Mouse (Mus musculus): ENCODE data around the gene Tspan32.

Gene Tspan32

DNA sequence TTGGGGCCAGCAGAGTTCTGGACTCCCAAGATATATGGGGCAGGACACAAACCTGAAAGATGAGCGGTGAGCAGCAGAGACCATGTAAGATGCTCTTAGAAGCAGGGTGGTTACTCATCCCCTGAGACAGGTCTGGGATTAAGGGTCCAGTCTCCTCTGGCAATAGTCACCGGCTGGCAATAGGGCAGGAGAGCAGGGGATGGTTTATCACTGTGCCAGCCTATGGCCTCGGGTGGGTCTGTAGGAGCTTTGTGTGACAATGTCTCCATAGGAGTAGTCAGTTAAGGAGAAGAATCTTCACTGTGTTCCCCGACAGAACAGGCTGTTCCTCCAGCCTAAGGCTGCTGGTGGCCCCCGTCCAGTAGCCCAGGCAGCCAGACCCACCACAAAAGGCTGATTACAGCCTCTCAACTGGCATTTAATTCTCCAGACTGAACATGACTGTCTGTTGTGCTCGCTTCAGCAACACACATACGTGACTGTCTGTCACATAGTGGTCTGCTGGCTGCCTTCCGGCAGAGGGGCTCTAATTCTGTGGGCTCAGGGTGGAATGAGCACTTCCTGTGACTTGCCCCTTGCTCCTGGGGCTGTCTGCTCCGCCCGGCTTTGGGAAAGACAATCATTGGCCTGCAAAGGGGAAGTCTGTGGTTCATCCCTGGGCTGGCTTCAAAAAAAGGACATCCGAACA, 50.8 kb downstream of the Tspan32 start:
- no peak for DNase-seq

DNA sequence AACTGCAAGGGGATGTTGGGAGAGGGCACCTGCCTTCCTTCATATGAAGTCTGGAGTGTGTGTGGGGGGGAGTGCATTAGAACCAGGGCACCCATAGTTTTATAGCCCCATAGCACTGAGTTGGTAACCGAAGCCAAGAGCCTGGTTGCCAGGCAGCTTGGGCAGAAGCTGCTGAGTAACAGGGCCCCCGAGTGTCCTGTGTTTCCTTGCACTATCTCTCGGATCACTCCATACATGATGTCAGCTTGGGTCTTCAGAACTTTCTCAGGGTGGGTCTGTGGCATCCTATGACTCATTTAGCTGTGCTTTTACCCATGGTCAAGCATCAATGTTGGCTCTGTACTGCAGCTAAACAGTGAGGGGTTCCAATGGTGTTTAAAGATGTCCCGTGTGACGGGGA, 52.2 kb downstream of the Tspan32 start:
- DNase-seq = no peak

DNA sequence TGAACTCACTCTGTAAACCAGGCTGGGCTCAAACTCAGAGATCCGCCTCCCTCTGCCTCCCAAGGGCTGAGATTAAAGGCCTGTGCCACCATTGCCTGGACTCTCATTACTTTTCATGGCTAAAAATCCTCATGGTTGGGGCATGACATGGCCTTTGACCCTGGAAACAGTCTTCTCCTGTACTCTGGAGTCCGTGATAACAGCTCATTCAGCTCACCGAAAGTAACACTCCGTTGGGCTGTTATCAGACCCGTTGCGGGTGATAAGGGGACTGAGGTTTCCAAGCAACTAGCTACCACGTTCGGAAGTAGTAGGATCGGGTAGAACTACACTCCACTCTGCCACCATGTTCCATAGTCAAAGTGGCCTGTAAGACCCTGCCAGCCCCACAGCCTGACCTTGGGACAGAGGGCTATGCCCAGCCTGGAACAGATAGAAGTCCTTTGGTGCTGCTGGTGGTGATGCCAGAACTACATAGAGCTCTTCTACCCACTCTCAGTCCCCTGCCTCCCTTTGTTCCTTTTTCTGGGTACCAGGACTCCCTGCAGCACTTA, 52.9 kb downstream of the Tspan32 start:
- DNase-seq = no peak

DNA sequence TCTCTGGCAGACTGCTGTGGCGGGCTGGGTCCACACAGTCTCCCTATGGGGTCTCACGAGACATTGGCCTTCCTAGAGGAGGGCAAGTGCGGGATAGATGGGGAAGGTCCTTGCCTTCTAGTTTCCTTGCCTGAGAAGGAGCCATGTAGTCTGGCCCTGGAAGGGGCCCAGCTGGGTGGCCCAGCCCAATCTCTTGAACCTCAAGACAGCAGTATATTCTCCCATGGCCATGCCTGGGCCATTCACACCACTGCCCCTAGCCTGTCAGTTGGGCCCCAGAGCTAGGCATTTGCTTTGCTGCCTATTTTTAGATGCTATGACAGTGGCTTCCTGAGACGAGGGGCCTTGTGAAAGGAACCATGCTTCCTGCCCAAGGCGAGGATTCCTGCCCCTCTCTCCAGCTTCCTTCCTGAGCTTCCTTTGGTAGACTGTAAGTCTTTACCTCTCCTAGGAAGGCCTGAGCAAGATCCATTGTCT, 53.4 kb downstream of the Tspan32 start:
- no peak for DNase-seq

DNA sequence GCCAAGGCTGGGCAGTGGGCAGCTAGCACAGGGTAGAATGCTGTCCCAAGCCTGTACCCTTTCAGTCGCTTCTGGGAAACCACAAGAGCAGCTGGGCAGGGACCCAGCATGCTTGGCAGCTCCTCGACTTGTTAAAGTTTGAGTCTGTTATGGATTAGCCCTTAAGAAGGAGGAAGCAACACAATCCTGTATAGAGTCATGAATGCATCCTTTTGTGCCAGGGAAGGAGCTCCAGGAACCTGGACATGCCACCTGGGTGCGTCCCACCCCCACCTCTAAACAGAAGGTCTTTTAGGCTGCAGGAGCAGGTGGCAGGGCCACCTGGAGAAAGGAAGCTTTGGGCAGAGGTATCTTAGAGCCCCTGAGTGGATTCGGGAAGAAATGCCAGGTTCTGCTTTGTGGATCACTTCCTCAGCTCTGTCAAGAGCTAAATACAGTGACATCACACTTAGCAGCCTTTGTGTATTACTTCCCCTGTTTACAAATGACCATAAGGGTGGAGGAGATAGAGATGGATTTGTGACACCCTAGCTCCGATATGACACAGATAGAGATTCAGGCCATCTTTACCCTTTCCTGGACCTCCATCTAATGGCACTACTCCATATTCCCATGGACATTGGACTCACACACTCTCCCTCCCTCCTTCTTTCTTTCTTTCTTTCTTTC, 54.5 kb downstream of the Tspan32 start:
- no peak for DNase-seq

DNA sequence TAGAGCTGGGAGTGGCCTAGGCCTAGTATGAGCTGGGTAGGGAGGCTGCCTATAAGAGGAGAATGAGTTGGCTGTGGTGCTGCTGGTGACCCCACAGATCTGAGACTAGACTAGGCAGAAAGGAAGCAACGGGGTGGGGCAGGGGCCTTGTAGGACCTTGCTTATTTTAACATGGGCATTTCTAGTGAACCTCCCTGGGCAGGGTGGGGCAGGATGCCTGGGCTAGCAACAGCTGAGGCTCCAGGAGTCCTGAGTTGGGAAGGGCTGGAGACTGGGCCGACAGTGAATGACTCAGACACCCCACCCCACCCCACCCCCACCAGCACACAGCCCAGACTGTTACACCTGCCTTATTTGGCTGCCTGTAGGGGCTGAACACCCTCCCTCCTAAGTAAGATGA, 57.9 kb downstream of the Tspan32 start:
- no peak for DNase-seq

DNA sequence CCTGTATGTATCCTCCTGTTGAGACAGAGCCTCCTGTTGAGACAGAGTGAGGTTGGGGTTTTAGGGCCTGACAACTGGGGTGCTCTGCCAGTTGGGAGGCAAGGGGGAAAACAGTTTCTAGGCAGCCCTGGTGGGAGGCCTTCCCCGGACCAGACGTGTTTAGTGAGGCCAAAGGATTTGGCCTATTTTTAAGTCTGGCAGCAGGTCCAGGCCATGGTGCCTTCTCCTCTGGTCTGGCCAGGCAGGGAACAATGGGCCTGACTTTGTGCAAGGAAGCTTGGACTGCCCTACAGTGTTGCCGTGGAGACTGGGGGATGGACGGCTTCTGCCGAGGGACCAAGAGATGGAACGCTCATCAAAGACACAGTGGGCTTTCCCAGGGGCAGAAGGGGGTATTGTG, 59.4 kb downstream of the Tspan32 start:
- no peak for DNase-seq

DNA sequence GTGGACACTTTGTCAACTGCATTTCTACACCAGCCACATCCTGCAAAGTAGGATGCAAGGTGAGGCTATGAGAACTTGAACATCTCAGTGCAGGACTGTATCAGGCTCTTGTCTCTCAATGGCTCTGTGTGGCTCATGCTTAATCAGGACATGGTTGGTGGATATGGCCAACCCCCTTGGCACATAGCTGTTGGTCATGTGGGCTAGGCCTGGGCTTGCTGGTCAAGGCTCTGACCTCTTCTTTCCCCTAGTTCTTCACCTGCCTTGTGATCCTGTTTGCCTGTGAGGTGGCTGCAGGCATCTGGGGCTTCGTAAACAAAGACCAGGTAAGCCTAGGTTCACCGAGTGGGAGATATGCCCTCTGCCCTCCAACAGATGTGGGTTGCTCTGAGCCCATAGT, 60.8 kb downstream of the Tspan32 start:
- DNase-seq = no peak

DNA sequence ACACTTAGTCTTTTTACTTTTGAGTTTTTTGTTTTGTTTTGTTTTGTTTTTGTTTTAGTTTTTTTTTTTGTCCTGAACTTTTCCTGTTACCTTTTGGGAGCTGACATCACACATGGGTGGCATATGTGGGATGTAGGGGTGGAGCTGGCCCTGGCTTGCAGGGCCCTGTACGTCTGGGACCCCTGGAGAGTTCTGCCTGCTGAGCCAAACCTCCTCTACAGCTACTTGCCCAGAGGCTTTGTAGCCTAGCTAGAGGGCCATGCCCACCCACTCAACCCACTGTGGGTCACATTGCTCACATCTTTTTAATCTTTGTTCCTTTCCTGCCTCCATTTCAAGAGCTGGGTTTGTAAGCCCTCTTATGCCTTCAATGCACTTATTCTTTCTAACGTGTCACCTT, 62.6 kb downstream of the Tspan32 start:
- no peak for DNase-seq

DNA sequence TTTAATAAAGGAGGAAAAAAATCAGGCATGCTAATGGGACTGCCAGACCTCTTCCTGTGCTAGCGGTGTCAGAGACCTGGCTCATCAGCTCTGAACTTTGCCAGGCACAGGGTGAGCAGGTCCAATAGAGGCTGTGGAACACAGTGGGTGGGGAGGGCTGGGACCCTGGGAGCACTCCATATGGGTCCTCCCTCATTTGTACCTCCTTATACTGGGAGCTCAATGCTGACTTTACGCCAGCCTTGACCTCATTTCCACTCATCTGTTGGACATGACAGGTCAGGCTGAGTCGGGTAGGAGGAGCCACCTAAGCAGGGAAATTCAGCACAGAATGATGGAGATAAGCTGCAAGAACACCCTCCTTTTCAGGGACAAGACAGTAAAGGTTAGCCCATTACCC, 63.1 kb downstream of the Tspan32 start:
- no peak for DNase-seq

DNA sequence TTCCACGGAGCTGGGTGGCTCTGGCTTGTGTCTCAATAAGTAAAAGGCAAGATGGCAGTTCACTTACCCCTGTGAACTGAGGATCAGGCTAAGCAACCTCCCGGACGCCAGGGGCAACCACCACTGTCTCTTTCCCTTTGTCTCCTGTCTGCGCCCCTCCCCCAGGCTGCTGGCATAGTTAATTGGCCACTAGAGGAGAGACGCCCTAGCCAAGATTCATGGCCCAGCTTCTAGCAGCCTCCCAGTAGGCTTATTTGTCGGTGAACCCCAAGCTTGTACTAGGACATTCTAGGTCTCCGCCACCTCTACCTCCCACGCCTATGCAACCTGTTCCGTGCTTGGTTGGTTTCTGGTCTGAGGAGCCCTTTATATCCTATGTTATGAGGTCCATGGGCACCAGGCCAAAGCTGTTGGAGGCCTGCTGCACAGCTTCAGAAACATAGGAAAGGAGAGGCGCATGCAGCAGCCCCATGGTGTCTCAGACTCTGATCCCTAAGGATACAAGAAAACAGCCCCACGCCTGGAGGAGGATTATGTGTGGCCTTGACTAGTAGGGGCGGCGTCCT, 63.6 kb downstream of the Tspan32 start:
- DNase-seq = peak; percentile 70

DNA sequence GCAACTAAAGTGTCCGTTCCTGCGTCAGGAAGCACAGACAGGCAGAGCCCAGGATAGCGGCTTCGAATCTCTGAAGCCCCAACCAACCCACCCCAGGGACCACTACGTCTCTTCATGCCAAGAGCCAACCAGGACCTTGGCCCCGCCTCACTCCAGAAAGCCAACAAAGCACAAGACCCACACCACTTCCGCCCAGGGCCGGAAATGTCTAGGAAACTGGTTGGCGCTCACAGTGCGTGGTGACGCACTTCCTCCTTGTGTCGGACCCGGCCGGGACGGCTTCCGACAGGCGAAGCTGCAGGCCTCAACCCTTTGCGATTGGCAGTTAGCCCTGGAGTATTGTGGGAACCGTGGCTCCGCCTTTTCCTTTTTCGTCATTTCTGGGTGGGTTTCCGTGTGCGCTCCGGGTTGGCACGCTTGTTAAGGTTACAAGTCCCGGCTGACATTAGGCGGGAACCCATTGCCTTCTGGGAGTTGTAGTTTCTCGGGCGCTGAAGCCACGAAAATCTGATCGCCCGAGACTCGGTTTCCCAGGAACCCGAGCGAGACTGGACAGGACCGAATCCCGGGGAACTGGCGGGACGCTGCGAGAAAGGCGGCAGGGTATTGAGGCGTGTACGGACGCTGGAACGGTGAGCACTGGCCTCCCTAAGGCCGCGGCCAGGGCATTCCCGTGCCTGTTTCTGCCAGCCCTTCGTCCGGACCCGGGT, 64.2 kb downstream of the Tspan32 start, which contains the start of gene Tssc4:
Tssc4 (plus strand) TSS at position 368 of the 710 bp plus-strand sequence.
- peak; percentile 100 for DNase-seq

Measured in layer of hippocampus, adult 9-11 months (tissue).